Mouse (Mus musculus): ENCODE measurements around the gene Fam160a1. TPM values are rescaled to one million over a fixed set of nuclear protein-coding genes. Genes with fewer than 3 reads are reported as not detected.

Gene Fam160a1
- polyA plus RNA-seq, 1 experiment from 2014 or later, result 5.1 TPM

Other genes with a start within 250 kb of the Fam160a1 start
- gene Gatb, start 243.2 kb downstream of the Fam160a1 start, polyA plus RNA-seq (2015; fragmentation: Nextera tagmentation; extraction: Ambion mirVana), result 25.5 and 28.2 TPM in 2 replicates
- gene Glt28d2, start 70.2 kb upstream of the Fam160a1 start, polyA plus RNA-seq (2015; fragmentation: Nextera tagmentation; extraction: Ambion mirVana), result 2.2 and 2.9 TPM in 2 replicates
- gene Gm37240, start 70.2 kb upstream of the Fam160a1 start, polyA plus RNA-seq (2015; fragmentation: Nextera tagmentation; extraction: Ambion mirVana), result 8.9 and 9.2 TPM in 2 replicates
- gene Sh3d19, start 153.8 kb upstream of the Fam160a1 start, polyA plus RNA-seq (2015; fragmentation: Nextera tagmentation; extraction: Ambion mirVana), result 30.1 and 32.3 TPM in 2 replicates
- 0.18 and 0.39 TPM in 2 replicates for gene Prss48, start 185.2 kb upstream of the Fam160a1 start, polyA plus RNA-seq (2015; fragmentation: Nextera tagmentation; extraction: Ambion mirVana)